Mouse (Mus musculus): Measurements from ENCODE around the gene Tff2. TPM values are rescaled to one million over a fixed set of nuclear protein-coding genes. Genes with fewer than 3 reads are reported as not detected.

The Tff2 gene
- not detected for total RNA-seq (2021)
- long read RNA-seq, experiment 1 = 0 reads
- long read RNA-seq, experiment 2 = 0 reads

GRCm38 (mm10) chr17:31144040-31145037 is at the start of gene Tff2:
Gene Tff2 (minus strand): TSS chr17:31144282.
- DNase-seq = no peak

DNA sequence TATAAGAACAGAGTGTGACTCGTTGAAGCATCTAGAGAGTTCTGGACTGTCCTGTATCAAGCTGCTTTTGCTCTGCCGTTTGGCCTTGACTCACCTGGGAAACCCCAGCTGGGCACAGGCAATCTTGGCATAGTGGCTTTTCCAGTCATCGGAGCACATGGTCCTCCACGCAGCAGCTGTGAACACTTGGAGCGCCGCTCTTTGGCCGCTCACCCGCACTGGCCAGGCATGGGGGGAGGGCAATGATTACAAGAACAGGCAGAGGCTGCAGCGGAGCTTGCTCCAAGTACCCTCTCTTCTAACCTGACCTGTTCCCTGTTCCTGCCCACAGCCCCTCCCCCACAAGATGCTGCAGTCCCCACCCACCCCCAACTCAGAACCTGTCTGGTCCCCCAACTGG is 49.3 kb upstream of the Tff2 start:
- DNase-seq = peak; percentile 41

- no peak for DNase-seq
Measured at GRCm38 (mm10) chr17:31192663-31193062, 48.6 kb upstream of the Tff2 start.

DNA sequence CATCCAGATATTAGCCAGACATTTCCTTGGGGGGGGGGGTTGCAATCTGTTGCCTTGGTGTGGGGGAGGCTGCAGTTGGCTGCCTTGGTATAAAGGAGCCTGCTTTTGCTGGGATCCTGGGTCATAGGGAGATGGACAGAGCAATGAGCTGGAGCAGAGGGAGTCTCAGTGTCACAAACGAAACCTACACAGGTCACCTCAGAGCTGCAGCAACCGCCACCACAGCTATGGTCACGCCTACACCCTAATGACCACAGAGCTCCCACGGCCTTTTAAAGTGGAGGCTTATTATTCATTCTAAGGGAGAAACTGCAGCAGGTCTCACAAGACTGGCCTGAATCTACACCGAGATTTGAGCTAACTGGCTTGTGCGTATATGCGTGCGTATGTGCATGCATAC is 47.7 kb upstream of the Tff2 start:
- no peak for DNase-seq

DNA sequence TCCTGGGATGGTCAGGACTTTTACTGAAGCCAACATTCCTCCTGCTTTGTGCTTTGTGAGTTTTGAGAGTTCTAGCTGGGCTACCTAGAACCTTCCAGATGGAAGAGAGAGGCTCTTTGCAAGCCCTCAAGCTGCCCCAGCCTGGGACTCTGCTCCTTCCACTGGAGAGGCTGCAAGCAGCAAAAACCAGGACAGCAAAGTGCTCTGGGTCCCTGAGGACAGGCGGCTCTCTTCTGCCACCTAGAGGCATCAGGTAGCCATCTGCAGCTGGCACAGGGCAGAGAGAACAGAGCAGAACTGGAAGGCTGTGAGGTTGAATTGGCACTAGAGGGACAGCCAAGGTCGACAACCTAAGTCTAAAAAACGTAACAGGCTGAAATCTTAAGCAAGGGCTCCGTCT is 43.3 kb upstream of the Tff2 start:
- DNase-seq = peak; percentile 44

GRCm38 (mm10) chr17:31184269-31184990 is 40.3 kb upstream of the Tff2 start:
- no peak for DNase-seq

DNA sequence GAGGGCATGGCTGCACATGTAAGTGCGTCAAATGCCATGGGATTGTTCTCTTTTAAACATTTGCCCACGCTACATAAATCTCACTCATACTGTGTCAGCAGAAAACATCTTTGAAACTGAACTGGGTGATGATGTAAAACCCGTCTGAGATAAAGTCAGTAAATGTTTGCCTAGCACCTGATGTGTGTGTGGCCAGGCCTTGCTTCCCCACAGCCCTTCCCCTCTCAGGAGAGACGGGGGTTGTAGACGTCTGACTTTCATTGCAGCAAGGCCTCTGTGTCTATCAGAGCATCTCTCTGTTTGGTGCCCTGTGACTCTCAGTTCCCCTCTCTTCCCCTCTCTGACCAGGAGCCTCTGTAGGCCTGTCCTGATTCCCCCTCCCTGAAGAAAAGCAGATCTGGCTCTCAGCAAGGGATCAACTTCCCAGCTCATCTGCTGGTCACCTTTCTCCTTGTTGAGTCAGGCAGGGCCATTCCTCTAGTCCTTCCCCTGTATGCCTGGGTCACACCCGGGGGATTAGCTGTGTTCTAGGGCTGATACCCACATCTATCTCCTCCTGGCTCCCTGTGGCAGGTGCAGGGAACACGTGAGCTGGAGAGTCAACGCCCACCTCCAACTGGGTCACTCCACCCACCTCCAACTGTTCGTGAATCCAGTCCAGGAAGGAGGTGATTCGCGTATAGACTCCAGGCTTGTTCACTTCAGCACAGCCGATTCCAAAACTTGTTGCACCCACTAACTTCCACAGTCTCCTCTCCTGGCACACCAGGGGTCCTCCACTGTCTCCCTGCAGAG is 39.3 kb upstream of the Tff2 start:
- no peak for DNase-seq

DNA sequence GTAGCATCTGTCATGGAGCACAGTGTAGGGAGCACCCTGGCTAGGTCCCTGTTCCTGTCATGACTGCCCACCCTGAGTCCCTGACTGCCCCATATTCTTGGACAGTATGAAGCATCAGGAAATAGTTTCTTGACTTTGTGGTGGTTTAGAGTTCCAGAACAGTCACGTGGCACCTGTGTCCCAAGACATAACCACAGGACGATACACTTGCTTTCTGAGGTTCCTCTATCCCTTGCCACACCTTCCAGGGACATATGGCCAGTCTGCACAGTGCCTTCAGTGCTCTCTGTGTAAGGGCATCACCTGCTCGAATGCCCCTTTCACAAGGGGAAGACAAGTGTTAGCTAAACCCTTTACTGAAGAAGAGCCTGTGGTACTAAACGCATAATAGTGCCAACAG is 37.4 kb upstream of the Tff2 start:
- no peak for DNase-seq

DNA sequence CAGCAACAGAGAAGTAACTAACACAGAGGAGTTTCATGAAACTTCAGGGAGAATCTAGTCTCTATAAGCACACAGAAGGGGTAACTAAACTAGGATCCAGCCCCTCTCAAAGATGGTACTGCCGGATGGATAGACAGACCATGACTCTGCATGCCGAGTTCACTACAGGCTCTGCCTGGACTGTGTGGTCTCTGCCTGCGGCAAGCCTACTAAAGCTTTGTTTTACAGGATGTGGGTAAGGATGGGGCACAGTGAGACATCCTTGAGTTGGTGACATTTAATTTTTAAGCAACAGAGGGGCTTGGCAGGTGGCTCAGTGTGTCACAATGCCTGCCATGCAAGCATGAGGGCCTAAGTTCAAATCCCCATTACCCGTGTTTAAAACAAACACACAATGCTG is 32.2 kb upstream of the Tff2 start:
- DNase-seq = no peak

GRCm38 (mm10) chr17:31169796-31170195 is 25.7 kb upstream of the Tff2 start:
- DNase-seq = no peak

DNA sequence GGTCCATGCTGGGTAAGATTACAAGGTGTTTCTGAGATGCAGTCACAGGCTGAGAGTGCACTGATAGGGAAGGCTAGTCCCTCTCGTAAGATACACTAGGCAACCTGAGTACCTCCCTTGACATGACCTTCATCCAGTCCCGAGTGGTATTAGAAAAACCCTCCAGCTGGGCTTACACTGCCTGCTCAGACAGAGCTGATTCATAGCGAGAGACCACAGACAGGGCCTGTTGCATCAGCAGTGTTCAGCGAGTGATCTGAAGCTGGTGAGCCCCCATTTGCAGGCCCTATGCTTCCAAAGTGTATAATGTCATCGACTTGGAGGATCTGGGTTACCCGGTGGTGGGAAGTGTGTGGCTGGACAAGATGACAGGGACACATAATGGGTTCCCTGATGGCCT is 21.0 kb upstream of the Tff2 start, which contains the start of gene Tff1:
Gene Tff1, minus strand, starts transcription at position 151 of the 400 bp plus-strand sequence.
- no peak for DNase-seq

GRCm38 (mm10) chr17:31163821-31164220 is 19.7 kb upstream of the Tff2 start:
- no peak for DNase-seq

- no peak for DNase-seq
Measured at GRCm38 (mm10) chr17:31162607-31163006, 18.5 kb upstream of the Tff2 start.

GRCm38 (mm10) chr17:31160291-31160690 is 16.2 kb upstream of the Tff2 start:
- no peak for DNase-seq

GRCm38 (mm10) chr17:31157921-31158320 is 13.8 kb upstream of the Tff2 start:
- DNase-seq = no peak

GRCm38 (mm10) chr17:31153785-31154184 is 9.7 kb upstream of the Tff2 start:
- no peak for DNase-seq

- DNase-seq = no peak
Measured at GRCm38 (mm10) chr17:31152966-31153499, 9.0 kb upstream of the Tff2 start.

- no peak for DNase-seq
Measured at GRCm38 (mm10) chr17:31152512-31152911, 8.4 kb upstream of the Tff2 start.

DNA sequence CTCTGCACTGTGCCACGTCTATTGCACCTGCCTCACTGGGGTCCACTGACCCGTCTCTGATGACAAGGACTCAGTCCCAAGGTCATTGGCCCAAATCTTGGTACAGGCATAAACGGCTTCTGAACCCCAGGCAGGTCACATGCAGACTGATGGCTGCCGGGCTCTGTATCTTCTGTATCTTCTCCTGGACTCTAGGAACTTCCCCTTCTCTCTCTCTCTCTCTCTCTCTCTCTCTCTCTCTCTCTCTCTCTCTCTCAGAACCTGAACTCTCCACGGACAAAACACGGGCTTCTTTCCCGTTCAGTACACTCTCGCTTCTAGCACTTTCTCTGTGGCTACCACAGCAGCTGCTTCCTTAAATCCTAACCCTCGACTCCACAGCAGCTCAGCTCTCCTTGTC is 1.9 kb upstream of the Tff2 start:
- DNase-seq = no peak

GRCm38 (mm10) chr17:31142116-31142515 is 2.0 kb downstream of the Tff2 start:
- no peak for DNase-seq

DNA sequence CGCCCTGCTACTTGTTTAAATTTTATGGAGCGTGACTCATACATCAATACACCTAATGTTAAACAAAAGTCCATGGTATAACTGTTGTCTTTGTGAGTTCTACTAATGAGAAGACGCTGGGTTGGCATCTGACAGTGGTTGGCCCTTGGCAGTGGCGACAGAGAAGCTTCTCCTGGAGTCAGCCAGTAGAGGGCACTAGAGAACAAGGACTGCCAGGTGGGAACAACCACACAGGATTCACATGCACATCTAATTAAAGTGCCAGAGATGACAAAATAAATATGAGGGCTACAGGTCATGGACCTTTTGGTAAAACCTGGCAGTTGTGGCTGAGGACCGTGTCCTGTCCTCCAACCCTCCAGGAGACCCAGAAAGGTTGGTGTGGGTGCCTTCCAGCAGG is 5.7 kb downstream of the Tff2 start:
- DNase-seq = peak; percentile 25

DNA sequence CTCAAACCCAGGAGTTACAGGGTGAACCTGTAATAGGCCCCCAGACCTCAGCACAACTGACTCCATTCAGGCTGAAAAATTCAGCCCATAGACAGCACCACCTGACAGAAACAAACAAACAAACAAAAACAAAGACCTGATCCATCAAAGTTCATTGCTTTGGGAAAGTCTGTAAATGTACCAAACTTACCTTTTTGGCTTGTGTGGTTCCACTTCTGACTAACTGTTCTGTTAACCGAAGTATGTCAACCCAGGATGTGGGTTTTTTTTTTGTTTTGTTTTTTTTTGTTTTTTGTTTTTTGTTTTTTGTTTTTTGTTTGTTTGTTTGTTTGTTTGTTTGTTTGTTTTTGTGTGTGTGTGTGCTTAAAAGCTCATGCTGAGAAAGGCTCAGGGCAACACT is 7.3 kb downstream of the Tff2 start:
- DNase-seq = no peak

Data from gastrocnemius, postnatal 25 days (tissue).